23 mouse cellular contexts compared by ENCODE assay signal in genomic region chr7:136130666-136131239, GRCm38 (mm10).
A peak's percentile ranks its signal among the peaks of the same experiment; 100 is the strongest.
DNase-seq lines count a peak whose midpoint lies in the region; ATAC-seq lines count a peak whose summit lies in the region.
"Had no signal": no experiment of that assay in that cellular context is flagged by ENCODE, and none has a peak within 500 bp of the region (broad histone marks: within the 10 kb centered on the region; RNA-seq: fewer than 3 reads in every experiment).

No protein-coding gene starts in this region.

- 35% methylated on average over 10 of the region's 10 CpGs for WGBS in embryonic facial prominence, embryonic 12.5 days

- no peak overlapping the region for H3K9ac ChIP-seq in embryonic facial prominence, embryonic 12.5 days
- H3K9ac ChIP-seq: heart, embryonic 13.5 days; liver, embryonic 14.5 days; neural tube, embryonic 15.5 days had no signal

- H3K36me3 ChIP-seq in embryonic facial prominence, embryonic 12.5 days = no peaks in the 10 kb centered on the region
- H3K36me3 ChIP-seq: G1E; heart, embryonic 13.5 days; neural tube, embryonic 15.5 days had no signal

- peak; percentile 43 for DNase-seq in embryo, embryonic 10.5 days (ENCODE audit: low spot score)
- DNase-seq in embryo, embryonic 10 days (ENCODE audit: low spot score) = no peak
- DNase-seq in kidney, adult 9 months = peak; percentile 58
- no peak for DNase-seq in kidney, postnatal 10 days
- DNase-seq in Muller cell, postnatal 12 days (ENCODE audit: inconsistent ontology term) = peak; percentile 33
- no peak for DNase-seq in right cerebral cortex, adult 2 months (ENCODE audit: low spot score in 2 of 2)
- DNase-seq in cerebellum, postnatal 10 days = no peak
- DNase-seq: adrenal gland, postnatal 25 days; cerebellum, adult 2 months; heart, postnatal 36 days; layer of hippocampus, postnatal 36 days; left cerebral cortex, postnatal 4 days; thymus, postnatal 4 days had no signal

- H3K27me3 ChIP-seq in embryonic facial prominence, embryonic 12.5 days = no peaks in the 10 kb centered on the region
- H3K27me3 ChIP-seq: heart, embryonic 13.5 days; neural tube, embryonic 15.5 days had no signal

- no peak for ATAC-seq in embryonic facial prominence, embryonic 12.5 days (ENCODE audit: insufficient number of reproducible peaks, insufficient read depth, low FRiP score, low TSS enrichment)
- ATAC-seq: CD4-positive, CD25-positive, alpha-beta regulatory T cell, adult 4 months; forebrain, embryonic 16.5 days; lung, postnatal 0 days had no signal

- H3K4me3 ChIP-seq in embryonic facial prominence, embryonic 12.5 days = no peak overlapping the region
- H3K4me3 ChIP-seq: erythroblast, embryonic 14.5 days; heart, embryonic 13.5 days; myocyte; neural tube, embryonic 15.5 days had no signal

- H3K4me1 ChIP-seq in embryonic facial prominence, embryonic 12.5 days = peaks cover 17% of the 10 kb centered on the region; the same call in 1 of the 2 replicates

- H3K9me3 ChIP-seq in embryonic facial prominence, embryonic 12.5 days = no peaks in the 10 kb centered on the region
- H3K9me3 ChIP-seq: heart, embryonic 13.5 days; neural tube, embryonic 15.5 days had no signal

- peak overlapping the region; percentile 17; the same call in 1 of the 2 replicates for H3K27ac ChIP-seq in embryonic facial prominence, embryonic 12.5 days
- H3K27ac ChIP-seq: heart, embryonic 13.5 days; liver, embryonic 14.5 days; neural tube, embryonic 15.5 days had no signal

- no peak overlapping the region for H3K4me2 ChIP-seq in embryonic facial prominence, embryonic 12.5 days (replicated peaks)
- H3K4me2 ChIP-seq: heart, embryonic 13.5 days; neural tube, embryonic 15.5 days had no signal

Comparison
In these comparisons a context has a peak if more than half of its experiments do, and no peak if none do; other contexts are left out.
1. DNase-seq: peak in embryo, embryonic 10.5 days (single experiment), kidney, adult 9 months (single experiment) and Muller cell, postnatal 12 days (single experiment); none in embryo, embryonic 10 days (single experiment), kidney, postnatal 10 days (single experiment), right cerebral cortex, adult 2 months (0 of 2) and cerebellum, postnatal 10 days (0 of 2).